Mouse (Mus musculus): Measurements from ENCODE around the gene Coq9.
A peak's percentile ranks its signal among the peaks of the same experiment; 100 is the strongest.

The Coq9 gene

GRCm38 (mm10) chr8:94837662-94838574, at the start of gene Coq9, which contains the start of gene Ciapin1:
Coq9 (plus strand) TSS chr8:94838321.
Ciapin1 (minus strand) TSS chr8:94838358.
- peak; percentile 84 for DNase-seq (ENCODE audit: low spot score)

GRCm38 (mm10) chr8:94789256-94789955, 48.7 kb upstream of the Coq9 start:
- DNase-seq (ENCODE audit: low spot score), result no peak

- DNase-seq (ENCODE audit: low spot score), result no peak
Observed at GRCm38 (mm10) chr8:94794368-94794767, 43.8 kb upstream of the Coq9 start.

GRCm38 (mm10) chr8:94794782-94795181, 43.3 kb upstream of the Coq9 start:
- no peak for DNase-seq (ENCODE audit: low spot score)

GRCm38 (mm10) chr8:94800278-94800968, 37.7 kb upstream of the Coq9 start:
- DNase-seq (ENCODE audit: low spot score), result no peak

- no peak for DNase-seq (ENCODE audit: low spot score)
Observed at GRCm38 (mm10) chr8:94801293-94802095, 36.6 kb upstream of the Coq9 start.

- no peak for DNase-seq (ENCODE audit: low spot score)
Observed at GRCm38 (mm10) chr8:94802375-94802774, 35.7 kb upstream of the Coq9 start.

- DNase-seq (ENCODE audit: low spot score), result no peak
Observed at GRCm38 (mm10) chr8:94803551-94803950, 34.6 kb upstream of the Coq9 start.

GRCm38 (mm10) chr8:94804546-94805340, 33.4 kb upstream of the Coq9 start:
- DNase-seq (ENCODE audit: low spot score), result no peak

GRCm38 (mm10) chr8:94805811-94806210, 32.3 kb upstream of the Coq9 start:
- DNase-seq (ENCODE audit: low spot score), result no peak

GRCm38 (mm10) chr8:94807506-94807905, 30.6 kb upstream of the Coq9 start:
- DNase-seq (ENCODE audit: low spot score), result no peak

- no peak for DNase-seq (ENCODE audit: low spot score)
Observed at GRCm38 (mm10) chr8:94808372-94808771, 29.7 kb upstream of the Coq9 start.

GRCm38 (mm10) chr8:94810153-94810552, 28.0 kb upstream of the Coq9 start, which contains the start of gene Ccl17:
Ccl17 (plus strand) TSS chr8:94810453.
- no peak for DNase-seq (ENCODE audit: low spot score)

- DNase-seq (ENCODE audit: low spot score), result no peak
Observed at GRCm38 (mm10) chr8:94810855-94811254, 27.3 kb upstream of the Coq9 start.

GRCm38 (mm10) chr8:94811654-94812053, 26.5 kb upstream of the Coq9 start:
- DNase-seq (ENCODE audit: low spot score), result no peak

GRCm38 (mm10) chr8:94812645-94813098, 25.4 kb upstream of the Coq9 start:
- no peak for DNase-seq (ENCODE audit: low spot score)

GRCm38 (mm10) chr8:94814556-94814955, 23.6 kb upstream of the Coq9 start:
- no peak for DNase-seq (ENCODE audit: low spot score)

GRCm38 (mm10) chr8:94817933-94818332, 20.2 kb upstream of the Coq9 start:
- DNase-seq (ENCODE audit: low spot score), result no peak

GRCm38 (mm10) chr8:94819671-94820179, 18.4 kb upstream of the Coq9 start:
- DNase-seq (ENCODE audit: low spot score), result no peak

GRCm38 (mm10) chr8:94820553-94820952, 17.6 kb upstream of the Coq9 start:
- DNase-seq (ENCODE audit: low spot score), result no peak
